Mouse (Mus musculus) urinary bladder, postnatal 0 days (tissue): ENCODE data around the gene Rbm38. TPM values are rescaled to one million over a fixed set of nuclear protein-coding genes. Genes with fewer than 3 reads are reported as not detected.

Experiments
- polyA plus RNA-seq: library from polyadenylated mRNA; unstranded; fragments of >200 nt; fragmentation: Nextera tagmentation; extraction: Ambion mirVana; gene quantifications from 2 replicates; pipeline ENCODE4 v1.2.1, GENCODE M21; 2015

Gene Rbm38
- polyA plus RNA-seq: 94.9 and 104 TPM in 2 replicates

DNA sequence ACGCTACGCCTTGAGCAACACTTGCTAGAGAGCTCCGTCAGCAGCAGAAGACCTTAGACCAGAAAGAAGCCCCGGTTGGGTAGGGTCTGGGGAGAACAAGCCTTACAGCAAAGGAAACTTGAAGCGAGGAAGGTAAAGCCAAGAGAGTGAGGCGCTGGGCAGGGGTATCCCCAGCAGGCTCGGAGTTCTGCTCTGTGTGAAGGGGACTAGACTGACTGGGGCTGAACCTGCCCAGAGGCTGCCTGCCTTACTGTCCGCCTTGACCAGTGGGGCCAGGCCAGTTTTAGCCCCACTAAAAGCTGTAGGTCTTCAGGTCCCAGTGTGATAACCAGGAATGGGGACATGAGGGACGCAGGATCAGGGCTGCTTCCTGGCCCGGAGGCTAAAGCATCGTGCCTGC, at the start of gene Rbm38:
Rbm38 (plus strand) TSS at position 69 of the 400 bp plus-strand sequence.

GRCm38 (mm10) chr2:172977409-172978130, 42.7 kb upstream of the Rbm38 start, which contains the start of gene Spo11:
Spo11 (plus strand) TSS chr2:172977700.

GRCm38 (mm10) chr2:172999630-173000284, 20.5 kb upstream of the Rbm38 start, which contains the start of gene Rae1:
Rae1 (plus strand) TSS chr2:173000117.

Other genes starting within 250 kb of the Rbm38 start
- 11.2 and 12.2 TPM in 2 replicates for gene Bmp7, start 80.2 kb upstream of the Rbm38 start, polyA plus RNA-seq
- gene Spo11, start 42.8 kb upstream of the Rbm38 start, polyA plus RNA-seq: 0.06 TPM in 1 of 2 replicates, not detected in the other
- gene Rae1, start 20.4 kb upstream of the Rbm38 start, polyA plus RNA-seq: 76.2 and 78.0 TPM in 2 replicates
- 0.13 and 0.23 TPM in 2 replicates for gene Ctcfl, start 99.0 kb downstream of the Rbm38 start, polyA plus RNA-seq
- gene Pck1, start 132.6 kb downstream of the Rbm38 start, polyA plus RNA-seq: 0.18 and 0.45 TPM in 2 replicates
- gene Zbp1, start 198.4 kb downstream of the Rbm38 start, polyA plus RNA-seq: 4.1 and 5.5 TPM in 2 replicates